Mouse (Mus musculus) thymus, adult 2 months (tissue): Measurements from ENCODE around the gene Serinc5.

Source experiments
- CTCF ChIP-seq: fragments of 200-500 bp; IDR thresholded peaks from 2 replicates; pipeline ENCODE4 v1.5.1; 2012; ENCODE audit warnings: mild to moderate bottlenecking, control low read depth, low read length, moderate library complexity, borderline replicate concordance; ENCODE audit not compliant: control insufficient read depth, poor library complexity, insufficient read depth; ENCODE audit errors: extremely low read depth
- POLR2A ChIP-seq: fragments of 200-500 bp; IDR thresholded peaks from 2 replicates; pipeline ENCODE4 v1.6.1; 2012; ENCODE audit warnings: mild to moderate bottlenecking, low read length, control low read depth, moderate library complexity; ENCODE audit not compliant: control insufficient read depth, poor library complexity, insufficient read depth; ENCODE audit errors: extremely low read depth

DNA sequence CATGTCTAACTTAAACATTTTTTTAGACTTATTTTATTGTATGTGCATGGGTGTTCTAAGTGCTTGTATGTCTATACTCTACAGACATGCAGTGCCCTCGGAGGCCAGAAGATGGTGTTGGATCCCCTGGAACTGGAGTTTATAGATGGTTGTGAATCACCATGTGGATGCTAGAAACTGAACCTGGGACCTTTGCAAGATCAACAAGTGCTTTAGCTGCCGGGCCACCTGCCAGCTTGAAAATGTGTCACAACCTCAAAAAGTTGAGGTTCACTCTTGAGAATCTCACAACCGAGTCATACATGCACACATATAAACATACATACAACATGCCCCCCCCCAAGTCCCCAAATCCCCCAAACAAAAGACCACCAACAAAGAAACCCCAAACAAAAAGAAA is 129.0 kb downstream of the Serinc5 start:
- TF ChIP-seq CTCF (no peak), POLR2A (no peak)
